Mouse (Mus musculus): Measurements from ENCODE around the gene Vamp9. TPM values are rescaled to one million over a fixed set of nuclear protein-coding genes. Genes with fewer than 3 reads are reported as not detected.

Vamp9 gene
- total and polyA plus RNA-seq, 2 experiments from 2014 or later = 0.73 TPM; not detected in 1

GRCm38 (mm10) chr5:99887133-99887532 is 18.9 kb upstream of the Vamp9 start:
- DNase-seq (ENCODE audit: low spot score) (no peak), ATAC-seq (ENCODE audit: low FRiP score) (no peak)
- no peak for TF ChIP-seq CTCF (IDR thresholded peaks at IDR 0.05)
- Histone ChIP-seq H3K27ac (ENCODE audit: low read depth, low read length) (no peak overlapping the region), H3K4me2 (ENCODE audit: low read depth, low read length, poor library complexity, severe bottlenecking) (no peak overlapping the region), H3K9me3 (ENCODE audit: low read length) (no peaks in the 10 kb centered on the region), H3K36me3 (ENCODE audit: insufficient read depth, low read length) (no peaks in the 10 kb centered on the region), H3K4me3 (ENCODE audit: low read depth, low read length) (no peak overlapping the region), H3K27me3 (ENCODE audit: insufficient read depth, low read length) (no peaks in the 10 kb centered on the region), H3K4me1 (ENCODE audit: insufficient read depth, low read length) (no peaks in the 10 kb centered on the region), H3K9ac (replicated peaks; ENCODE audit: low read length, poor library complexity, severe bottlenecking) (no peak overlapping the region)
- WGBS = 67% methylated on average over 1 of the region's 1 CpGs

GRCm38 (mm10) chr5:99891516-99892441 is 14.3 kb upstream of the Vamp9 start:
- H3K9me3 ChIP-seq (ENCODE audit: low read length) = no peaks in the 10 kb centered on the region
- H3K4me1 ChIP-seq (ENCODE audit: insufficient read depth, low read length) = no peaks in the 10 kb centered on the region
- DNase-seq (ENCODE audit: low spot score) (peak; percentile 91), ATAC-seq (ENCODE audit: low FRiP score) (no peak)
- 67% methylated on average over 12 of the region's 12 CpGs for WGBS
- H3K4me3 ChIP-seq (ENCODE audit: low read depth, low read length) = no peak overlapping the region
- no peak overlapping the region for H3K9ac ChIP-seq (replicated peaks; ENCODE audit: low read length, poor library complexity, severe bottlenecking)
- H3K36me3 ChIP-seq (ENCODE audit: insufficient read depth, low read length) = no peaks in the 10 kb centered on the region
- no peak overlapping the region for H3K27ac ChIP-seq (ENCODE audit: low read depth, low read length)
- no peaks in the 10 kb centered on the region for H3K27me3 ChIP-seq (ENCODE audit: insufficient read depth, low read length)
- peak; percentile 92 for TF ChIP-seq CTCF (IDR thresholded peaks at IDR 0.05)
- no peak overlapping the region for H3K4me2 ChIP-seq (ENCODE audit: low read depth, low read length, poor library complexity, severe bottlenecking)

GRCm38 (mm10) chr5:99900041-99900440 is 6.0 kb upstream of the Vamp9 start:
- Histone ChIP-seq H3K9me3 (ENCODE audit: low read length) (no peaks in the 10 kb centered on the region), H3K27me3 (ENCODE audit: insufficient read depth, low read length) (no peaks in the 10 kb centered on the region), H3K4me1 (ENCODE audit: insufficient read depth, low read length) (no peaks in the 10 kb centered on the region), H3K4me3 (ENCODE audit: low read depth, low read length) (no peak overlapping the region), H3K4me2 (ENCODE audit: low read depth, low read length, poor library complexity, severe bottlenecking) (no peak overlapping the region), H3K9ac (replicated peaks; ENCODE audit: low read length, poor library complexity, severe bottlenecking) (no peak overlapping the region), H3K27ac (ENCODE audit: low read depth, low read length) (no peak overlapping the region), H3K36me3 (ENCODE audit: insufficient read depth, low read length) (no peaks in the 10 kb centered on the region)
- ATAC-seq (ENCODE audit: low FRiP score) (peak; percentile 79; the same call in 1 of the 2 replicates), DNase-seq (ENCODE audit: low spot score) (peak; percentile 85)
- 10% methylated on average over 6 of the region's 6 CpGs for WGBS
- peak; percentile 88 for TF ChIP-seq CTCF (IDR thresholded peaks at IDR 0.05)

GRCm38 (mm10) chr5:99905731-99906130 is 323 bp upstream of the Vamp9 start:
- DNase-seq (ENCODE audit: low spot score) (no peak), ATAC-seq (ENCODE audit: low FRiP score) (0 out of 2 replicates have a peak, but pooled peaks have one; percentile 3)
- peak overlapping the region; percentile 54 for H3K4me3 ChIP-seq (ENCODE audit: low read depth, low read length)
- H3K4me1 ChIP-seq (ENCODE audit: insufficient read depth, low read length) = no peaks in the 10 kb centered on the region
- no peaks in the 10 kb centered on the region for H3K27me3 ChIP-seq (ENCODE audit: insufficient read depth, low read length)
- no peak overlapping the region for H3K27ac ChIP-seq (ENCODE audit: low read depth, low read length)
- TF ChIP-seq CTCF (IDR thresholded peaks at IDR 0.05) = no peak
- H3K9ac ChIP-seq (replicated peaks; ENCODE audit: low read length, poor library complexity, severe bottlenecking) = no peak overlapping the region
- WGBS = 75% methylated on average over 7 of the region's 7 CpGs
- H3K36me3 ChIP-seq (ENCODE audit: insufficient read depth, low read length) = no peaks in the 10 kb centered on the region
- H3K9me3 ChIP-seq (ENCODE audit: low read length) = no peaks in the 10 kb centered on the region
- H3K4me2 ChIP-seq (ENCODE audit: low read depth, low read length, poor library complexity, severe bottlenecking) = peak overlapping the region; percentile 56; the same call in 1 of the 2 replicates

- ATAC-seq (ENCODE audit: low FRiP score) (no peak), DNase-seq (ENCODE audit: low spot score) (no peak)
- no peak overlapping the region for H3K4me2 ChIP-seq (ENCODE audit: low read depth, low read length, poor library complexity, severe bottlenecking)
- no peak overlapping the region for H3K4me3 ChIP-seq (ENCODE audit: low read depth, low read length)
- H3K9me3 ChIP-seq (ENCODE audit: low read length) = no peaks in the 10 kb centered on the region
- H3K27ac ChIP-seq (ENCODE audit: low read depth, low read length) = no peak overlapping the region
- no peaks in the 10 kb centered on the region for H3K27me3 ChIP-seq (ENCODE audit: insufficient read depth, low read length)
- no peaks in the 10 kb centered on the region for H3K4me1 ChIP-seq (ENCODE audit: insufficient read depth, low read length)
- TF ChIP-seq CTCF (IDR thresholded peaks at IDR 0.05) = no peak
- 51% methylated on average over 7 of the region's 7 CpGs for WGBS
- no peaks in the 10 kb centered on the region for H3K36me3 ChIP-seq (ENCODE audit: insufficient read depth, low read length)
- H3K9ac ChIP-seq (replicated peaks; ENCODE audit: low read length, poor library complexity, severe bottlenecking) = no peak overlapping the region
These were observed 9.4 kb downstream of the Vamp9 start for GRCm38 (mm10) chr5:99915494-99915893.

GRCm38 (mm10) chr5:99922033-99922432 is 16.0 kb downstream of the Vamp9 start:
- H3K4me1 ChIP-seq (ENCODE audit: insufficient read depth, low read length) = no peaks in the 10 kb centered on the region
- DNase-seq (ENCODE audit: low spot score) (no peak), ATAC-seq (ENCODE audit: low FRiP score) (no peak)
- no peak for TF ChIP-seq CTCF (IDR thresholded peaks at IDR 0.05)
- H3K9ac ChIP-seq (replicated peaks; ENCODE audit: low read length, poor library complexity, severe bottlenecking) = no peak overlapping the region
- H3K9me3 ChIP-seq (ENCODE audit: low read length) = no peaks in the 10 kb centered on the region
- 72% methylated on average over 8 of the region's 8 CpGs for WGBS
- H3K4me2 ChIP-seq (ENCODE audit: low read depth, low read length, poor library complexity, severe bottlenecking) = no peak overlapping the region
- H3K36me3 ChIP-seq (ENCODE audit: insufficient read depth, low read length) = no peaks in the 10 kb centered on the region
- H3K27me3 ChIP-seq (ENCODE audit: insufficient read depth, low read length) = no peaks in the 10 kb centered on the region
- H3K4me3 ChIP-seq (ENCODE audit: low read depth, low read length) = no peak overlapping the region
- H3K27ac ChIP-seq (ENCODE audit: low read depth, low read length) = no peak overlapping the region
